11 mouse cellular contexts compared by ENCODE assay signal in the genomic region with DNA sequence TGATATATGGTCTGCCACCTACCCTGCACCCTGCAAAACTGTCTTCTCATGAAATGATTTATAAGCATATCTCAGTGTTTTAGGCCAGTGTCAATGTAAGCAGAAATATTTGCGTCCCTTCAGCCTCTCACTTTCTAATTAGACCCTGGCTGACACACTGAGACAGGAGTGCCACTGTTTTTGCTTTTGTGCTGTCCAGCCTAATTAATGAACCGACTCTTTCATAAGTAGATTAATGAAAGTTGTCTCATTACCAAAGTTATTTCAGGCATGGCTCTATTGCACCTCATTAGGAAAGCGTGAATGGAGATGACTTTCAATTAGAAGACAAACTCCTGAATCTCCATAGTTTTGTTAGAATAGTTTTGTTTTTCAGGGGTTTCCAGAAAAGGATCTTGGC.
"Had no signal": no experiment of that assay in that cellular context is flagged by ENCODE, and none has a peak within 500 bp of the region (broad histone marks: within the 10 kb centered on the region; RNA-seq: fewer than 3 reads in every experiment).

No protein-coding gene starts in this region.

- DNase-seq: kidney, postnatal 14 days; left cerebral cortex, postnatal 4 days; lung, adult 18-20 months; lung, postnatal 36 days; thymus, postnatal 4 days had no signal

- H3K4me3 ChIP-seq: kidney, embryonic 15.5 days; limb, embryonic 13.5 days; midbrain, embryonic 13.5 days; neural tube, embryonic 12.5 days had no signal

- ATAC-seq: midbrain, embryonic 13.5 days had no signal

- H3K27ac ChIP-seq: kidney, embryonic 15.5 days; limb, embryonic 13.5 days; liver, embryonic 14.5 days; midbrain, embryonic 13.5 days; neural tube, embryonic 12.5 days; stomach, postnatal 0 days had no signal

- H3K9ac ChIP-seq: kidney, embryonic 15.5 days; limb, embryonic 13.5 days; liver, embryonic 14.5 days; midbrain, embryonic 13.5 days; neural tube, embryonic 12.5 days had no signal

- H3K4me2 ChIP-seq: kidney, embryonic 15.5 days; limb, embryonic 13.5 days; midbrain, embryonic 13.5 days; neural tube, embryonic 12.5 days had no signal

- H3K27me3 ChIP-seq: kidney, embryonic 15.5 days; limb, embryonic 13.5 days; midbrain, embryonic 13.5 days; neural tube, embryonic 12.5 days had no signal

- H3K4me1 ChIP-seq: kidney, embryonic 15.5 days; limb, embryonic 13.5 days; midbrain, embryonic 13.5 days; neural tube, embryonic 12.5 days had no signal

- H3K36me3 ChIP-seq: kidney, embryonic 15.5 days; limb, embryonic 13.5 days; midbrain, embryonic 13.5 days; neural tube, embryonic 12.5 days had no signal

- H3K9me3 ChIP-seq: kidney, embryonic 15.5 days; limb, embryonic 13.5 days; midbrain, embryonic 13.5 days; neural tube, embryonic 12.5 days had no signal
